Mouse (Mus musculus): ENCODE results near the gene Rab33b.

Rab33b gene

DNA sequence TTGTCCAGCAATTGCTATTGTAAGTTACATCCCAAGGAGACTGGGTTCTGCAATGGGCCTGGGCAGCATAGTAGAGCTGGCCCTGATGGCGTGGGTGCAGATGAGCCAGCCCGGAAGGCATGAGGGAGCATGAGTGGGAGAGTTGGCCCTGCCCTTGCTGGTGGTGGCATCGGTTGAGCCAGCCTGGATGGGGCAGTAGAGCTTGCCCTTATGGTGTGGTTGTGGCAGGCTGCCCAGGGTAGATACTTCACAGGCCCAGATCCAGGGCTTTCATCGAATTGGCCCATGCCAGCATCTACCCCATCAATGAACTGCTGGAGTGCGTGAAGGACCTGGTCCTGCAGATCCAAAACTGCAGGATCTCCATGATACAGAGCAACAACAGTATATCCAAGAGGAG lies 28.3 kb downstream of the Rab33b start:
- peak; percentile 55 to 56 for DNase-seq

DNA sequence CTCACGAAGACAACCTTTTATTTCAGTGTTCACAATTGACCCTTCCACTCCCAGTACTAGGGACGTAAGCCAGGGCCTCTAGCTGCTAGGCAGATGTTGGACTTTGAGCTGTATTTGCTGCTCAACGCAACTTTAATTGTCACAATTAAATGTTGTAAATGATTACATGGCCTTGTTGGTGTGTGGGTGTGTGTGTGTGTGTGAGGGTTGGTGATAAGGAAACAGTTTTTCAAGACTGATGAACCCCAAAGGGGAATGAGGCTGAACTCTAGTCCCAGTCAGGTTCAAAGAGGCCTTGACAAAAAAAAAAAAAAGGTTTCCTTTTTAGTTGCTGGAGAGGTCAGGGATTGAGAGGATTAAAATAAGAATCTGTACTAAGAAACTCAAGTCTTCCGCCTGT lies 33.7 kb downstream of the Rab33b start:
- no peak for DNase-seq

DNA sequence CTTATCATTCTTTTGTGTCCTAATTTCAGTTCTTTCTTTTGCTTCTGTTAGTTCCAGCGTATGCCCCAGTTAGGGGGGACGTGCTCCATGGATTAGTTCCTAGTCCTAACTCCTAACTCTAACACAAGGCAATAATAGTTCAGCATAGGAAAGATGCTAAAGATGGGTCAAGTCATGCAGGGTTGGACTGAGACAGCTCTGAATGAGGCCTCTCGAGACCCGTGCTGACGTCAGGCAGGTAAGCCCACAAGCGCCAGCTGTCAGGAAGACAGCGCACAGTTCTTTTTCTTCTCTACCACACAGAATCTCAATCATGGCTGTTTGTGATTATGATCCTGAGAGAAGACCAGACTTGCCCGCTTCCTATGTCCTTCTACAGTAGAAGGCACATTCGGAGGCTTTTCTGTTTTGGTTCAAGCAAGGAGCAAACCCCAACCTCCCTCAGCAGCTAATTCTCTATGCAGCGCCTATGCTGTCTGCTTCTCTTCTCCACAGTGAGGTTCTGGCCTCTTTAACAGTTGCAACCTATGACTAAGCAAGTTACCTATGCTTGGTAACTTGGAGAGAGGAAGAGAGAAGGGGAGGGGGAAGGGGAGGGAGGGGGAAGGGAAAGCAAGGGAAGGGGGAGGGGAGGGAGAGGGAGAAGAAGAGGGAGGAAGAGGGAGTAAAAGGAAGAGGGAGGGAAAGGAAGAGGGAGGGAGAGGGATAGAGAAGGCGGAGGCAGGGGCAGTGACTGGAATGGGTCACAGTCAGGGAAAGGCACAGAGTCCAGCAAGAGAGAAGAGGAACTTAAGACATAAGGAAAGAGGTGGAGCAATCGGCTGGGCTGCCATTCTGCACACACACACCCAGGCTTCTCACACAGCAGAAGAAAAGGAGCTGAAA lies 34.4 kb downstream of the Rab33b start:
- DNase-seq = no peak

DNA sequence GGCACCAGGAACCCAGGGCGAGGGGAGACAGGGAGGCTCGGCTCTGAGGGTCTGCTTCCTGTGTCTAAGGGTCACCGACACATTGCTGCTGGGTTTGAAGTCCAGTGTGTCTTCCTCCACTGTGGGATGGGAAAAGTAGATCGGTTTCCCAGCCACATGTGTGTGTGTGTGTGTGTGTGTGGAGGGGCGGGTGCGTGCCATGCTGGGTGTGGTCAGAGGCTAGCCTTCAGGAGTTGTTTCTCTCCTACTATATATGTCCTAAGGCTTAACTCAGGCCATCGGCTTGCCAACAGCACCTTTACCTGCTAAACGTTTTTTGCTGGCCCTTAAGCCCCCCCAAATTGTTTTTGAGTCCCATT lies 35.0 kb downstream of the Rab33b start:
- DNase-seq = no peak

DNA sequence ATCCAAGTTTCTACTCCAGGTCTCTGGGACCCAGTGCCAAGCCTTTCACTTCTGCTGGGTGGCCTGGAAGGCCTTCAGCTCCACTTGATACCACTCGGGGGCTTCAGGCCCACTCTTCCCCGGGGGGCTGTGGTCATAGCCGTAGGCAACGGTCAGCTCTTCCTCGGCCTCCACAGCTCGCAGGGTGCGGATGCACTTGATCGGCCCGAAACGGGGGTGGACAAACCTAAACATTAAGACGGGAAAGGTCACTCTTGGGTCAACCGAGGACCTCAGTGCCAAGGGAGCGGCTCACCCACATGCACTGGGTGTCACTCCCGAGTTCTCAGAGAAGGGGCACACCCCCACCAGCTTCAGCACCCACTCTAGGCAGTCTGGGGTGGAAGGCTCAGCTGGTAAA lies 37.5 kb downstream of the Rab33b start:
- no peak for DNase-seq

DNA sequence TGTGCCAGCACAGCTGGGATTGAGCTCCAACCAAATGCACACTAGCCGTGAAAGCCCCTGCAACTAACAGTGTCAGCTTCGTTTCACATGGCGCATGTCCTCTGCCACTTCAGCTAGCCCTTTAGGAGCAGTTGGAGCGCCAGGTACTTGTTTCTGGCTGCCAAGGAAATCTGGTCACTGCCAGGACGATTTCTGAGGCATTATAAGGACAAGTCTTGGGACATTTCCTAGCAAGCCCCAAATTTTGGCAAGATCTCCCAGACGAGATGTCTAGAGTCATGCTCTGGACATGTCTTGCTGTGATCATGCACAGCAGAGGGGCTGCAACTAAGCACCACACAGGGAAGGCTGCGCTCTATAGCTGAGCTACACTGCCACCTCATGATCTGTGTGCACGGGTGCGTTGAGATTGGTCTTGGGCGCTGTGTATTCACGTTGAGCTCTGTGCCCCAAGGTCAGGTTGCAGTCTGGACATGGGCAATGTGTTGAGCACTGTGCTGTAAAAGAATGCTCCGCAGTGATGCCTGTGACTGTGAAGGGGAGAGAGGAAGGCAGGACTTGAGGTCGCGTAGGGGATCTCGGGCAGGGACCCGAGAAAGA lies 41.6 kb downstream of the Rab33b start:
- DNase-seq = peak; percentile 75 to 80

DNA sequence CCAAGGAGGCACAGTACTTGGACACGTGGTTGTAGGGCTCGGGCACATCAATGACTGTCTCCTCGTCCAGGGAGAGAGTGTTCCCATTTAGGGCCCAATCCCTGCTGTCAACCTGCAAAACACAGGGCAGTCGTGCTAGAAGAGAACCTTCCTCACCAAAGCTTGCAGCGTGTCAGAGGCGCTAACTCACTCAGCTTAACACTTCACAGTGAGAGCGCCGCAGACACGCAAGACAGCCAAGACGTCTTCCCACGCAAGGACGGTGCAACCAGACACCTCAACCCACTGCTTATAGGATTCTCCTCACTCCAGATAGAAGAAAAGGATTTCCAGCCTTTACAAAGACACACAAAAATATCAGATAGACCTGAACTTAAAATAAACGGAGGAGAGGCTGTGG lies 43.2 kb downstream of the Rab33b start:
- DNase-seq = no peak

DNA sequence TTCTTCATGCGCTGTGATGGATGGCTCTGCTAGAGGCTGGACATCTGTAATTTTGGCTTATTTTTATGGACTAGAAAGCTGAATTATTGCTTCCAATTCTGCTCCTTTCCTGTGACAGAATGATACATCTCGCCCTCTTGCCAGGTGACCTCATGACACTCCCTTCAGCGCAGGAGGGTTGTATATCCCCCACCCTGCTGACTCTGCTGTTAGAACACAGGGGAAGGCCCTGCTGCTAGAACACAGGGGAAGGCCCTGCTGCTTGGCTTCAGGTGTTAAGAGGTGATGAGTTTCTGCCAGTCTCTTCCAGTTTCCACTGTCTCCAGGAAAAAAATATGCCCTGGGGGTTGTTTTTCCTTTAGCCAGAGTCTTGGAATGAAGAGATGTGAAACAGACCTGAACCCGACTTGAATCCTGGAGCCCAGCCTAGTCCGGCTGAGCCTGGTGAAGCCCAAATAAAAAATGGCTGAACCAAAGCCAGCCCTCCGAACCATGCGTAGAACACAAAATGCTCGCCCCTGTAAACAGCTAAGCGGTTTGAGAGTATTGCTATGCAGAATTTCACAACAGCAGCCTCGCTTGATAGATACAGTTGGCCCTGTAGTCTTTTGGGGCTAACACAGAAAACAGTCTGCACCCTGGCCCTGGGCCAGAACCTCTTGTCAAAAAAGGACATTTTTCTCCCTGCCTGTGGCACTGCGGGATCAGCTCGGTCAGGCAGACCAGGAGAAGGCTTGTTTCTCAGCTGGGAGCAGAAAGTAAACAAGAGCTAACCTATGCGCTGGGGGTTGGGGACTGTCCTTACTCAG lies 48.0 kb downstream of the Rab33b start:
- DNase-seq = peak; percentile 92 to 95

DNA sequence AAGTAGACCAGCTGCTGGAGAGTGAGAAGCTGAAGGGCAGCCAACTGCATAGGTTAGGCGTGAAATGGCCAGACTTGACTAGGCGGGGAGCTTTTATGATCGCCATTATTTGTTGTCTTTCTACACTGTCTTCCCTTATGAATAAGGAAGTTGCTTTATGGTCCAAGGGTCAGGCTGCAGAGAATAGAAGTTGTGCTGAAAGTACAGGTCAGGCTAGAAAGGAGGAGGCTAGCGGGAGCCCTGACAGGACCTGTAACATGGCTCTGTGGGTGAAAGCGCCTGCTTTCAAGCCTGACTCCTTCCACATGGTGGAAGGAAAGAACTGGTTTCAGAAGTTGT lies 48.5 kb downstream of the Rab33b start:
- no peak for DNase-seq

DNA sequence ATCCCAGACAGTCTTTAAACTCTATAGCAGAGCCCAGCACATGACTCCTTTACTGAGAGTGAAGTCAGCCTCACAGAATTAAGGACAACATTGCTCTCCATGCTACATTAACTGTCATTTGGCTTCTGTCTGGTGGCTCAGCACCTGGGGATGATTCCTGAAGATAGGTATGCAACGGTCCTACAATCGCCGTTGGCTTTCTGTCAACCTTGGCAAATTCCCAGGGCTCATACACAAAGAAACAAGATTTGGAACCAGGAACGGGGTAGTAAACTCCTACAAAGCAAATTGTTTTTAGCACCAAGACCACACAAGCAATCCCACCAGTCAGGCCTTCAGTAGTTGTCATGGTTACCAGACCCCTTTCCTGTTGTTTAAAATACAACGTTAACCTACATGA lies 49.9 kb downstream of the Rab33b start:
- DNase-seq = peak; percentile 51 to 52

DNA sequence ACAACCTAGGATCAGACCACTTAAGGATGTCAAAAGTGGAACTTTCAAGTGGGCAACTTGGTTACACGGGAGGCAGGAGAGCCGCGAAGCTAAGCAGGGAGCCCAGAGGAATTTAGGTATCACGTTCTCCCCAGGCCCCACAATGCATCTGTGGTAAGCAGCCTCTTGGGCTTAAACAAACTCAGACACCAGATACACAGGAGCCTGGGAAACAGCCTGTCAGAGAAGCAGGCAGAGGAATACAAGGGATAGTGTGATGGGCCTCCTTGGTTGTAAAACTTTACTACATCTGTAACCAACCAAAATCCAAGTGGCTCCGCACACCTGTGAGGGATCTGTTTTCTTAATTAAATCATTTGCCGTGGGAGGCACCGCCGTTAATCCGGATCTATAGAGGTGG lies 50.3 kb downstream of the Rab33b start:
- no peak for DNase-seq

DNA sequence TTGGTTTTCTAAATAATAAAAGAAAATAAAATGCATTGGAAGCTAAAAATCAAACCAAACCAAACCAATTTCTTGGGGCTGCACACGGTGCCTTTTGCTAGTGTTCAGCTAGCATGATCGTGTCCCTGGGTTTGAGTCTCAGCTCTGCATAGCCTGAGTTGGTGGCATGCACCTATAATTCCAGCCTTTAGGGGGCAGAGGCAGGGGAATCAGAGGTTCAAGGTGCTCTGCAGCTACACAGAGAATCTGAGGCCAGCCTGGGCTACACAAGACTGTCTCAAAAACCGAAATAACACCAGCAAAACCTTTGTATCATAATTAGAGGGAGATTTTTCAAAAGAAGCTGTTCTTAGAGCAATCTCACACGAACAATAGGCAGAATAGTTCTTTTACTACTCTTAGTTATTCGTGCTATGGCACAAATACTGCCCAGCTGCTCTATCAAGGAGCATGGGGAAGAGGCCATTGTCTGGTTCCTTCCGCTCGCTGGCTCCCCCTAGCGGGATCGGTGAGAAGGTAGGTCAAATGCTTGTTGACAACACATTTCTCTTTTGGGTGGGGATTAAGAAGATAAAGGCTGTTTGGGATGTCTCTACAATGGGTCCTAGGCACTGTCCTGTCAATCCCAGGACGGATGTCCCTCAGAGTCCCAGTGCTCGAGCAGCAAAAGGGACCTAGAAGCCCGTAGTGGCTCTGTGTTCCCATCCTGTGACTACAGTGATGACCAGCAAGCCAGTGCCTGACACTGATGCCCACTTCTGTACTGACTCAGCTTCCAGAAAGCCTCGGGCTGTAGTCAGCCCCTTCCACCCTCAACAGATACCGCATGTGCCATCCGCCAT lies 56.1 kb downstream of the Rab33b start:
- DNase-seq = peak; percentile 84 to 93

DNA sequence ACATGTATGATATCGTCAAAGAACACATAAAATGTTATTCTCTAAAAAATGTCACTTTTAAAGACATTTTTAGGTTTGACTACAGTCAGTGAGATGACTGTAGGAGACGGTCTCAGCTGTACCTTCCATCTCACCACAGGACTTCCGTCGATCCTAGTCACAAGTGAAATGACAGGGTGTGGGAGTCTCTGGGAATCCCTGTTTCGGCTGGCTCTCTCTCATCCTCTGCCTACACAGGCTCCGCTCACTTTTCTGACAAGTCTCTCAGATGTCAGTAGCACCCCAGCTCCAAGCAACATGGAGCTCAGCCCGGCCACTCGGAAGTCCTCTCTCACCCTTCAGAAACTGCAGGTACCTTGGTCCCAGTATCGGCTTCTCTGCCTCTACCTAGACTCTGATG lies 56.9 kb downstream of the Rab33b start:
- DNase-seq = no peak

DNA sequence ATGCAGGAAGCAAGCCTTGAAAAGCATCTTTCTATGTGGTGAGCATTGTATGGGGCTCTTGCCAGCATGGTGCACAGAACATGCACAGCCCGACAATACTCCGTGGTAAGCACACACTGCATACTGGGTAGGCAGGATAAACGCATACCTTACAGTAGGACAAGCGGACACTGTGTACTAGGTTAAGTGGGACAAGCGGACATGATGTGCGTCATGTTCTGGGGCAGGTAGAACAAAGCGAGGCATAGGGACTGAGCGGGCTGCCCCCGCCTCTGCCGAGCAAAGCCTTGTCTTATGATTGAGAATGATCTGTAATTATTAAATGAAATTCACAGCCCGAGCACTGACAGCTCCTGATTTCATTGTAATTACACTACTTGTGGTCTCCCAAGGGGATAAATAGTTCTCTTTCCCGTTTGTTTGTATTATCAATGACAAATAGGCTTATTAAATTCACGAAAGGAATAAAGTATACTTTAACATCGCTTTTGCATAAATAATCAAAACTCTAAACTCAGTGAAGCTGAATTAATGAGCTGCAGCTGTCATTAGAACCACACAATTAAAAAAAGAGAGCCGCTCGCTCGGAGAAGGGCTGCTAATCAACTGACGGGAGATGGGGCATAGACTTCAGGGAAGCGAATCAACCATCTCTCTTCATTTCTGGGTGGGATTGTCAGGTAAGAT lies 60.9 kb downstream of the Rab33b start:
- no peak for DNase-seq
